Mouse (Mus musculus): Measurements from ENCODE around the gene Pik3cd.

DNA sequence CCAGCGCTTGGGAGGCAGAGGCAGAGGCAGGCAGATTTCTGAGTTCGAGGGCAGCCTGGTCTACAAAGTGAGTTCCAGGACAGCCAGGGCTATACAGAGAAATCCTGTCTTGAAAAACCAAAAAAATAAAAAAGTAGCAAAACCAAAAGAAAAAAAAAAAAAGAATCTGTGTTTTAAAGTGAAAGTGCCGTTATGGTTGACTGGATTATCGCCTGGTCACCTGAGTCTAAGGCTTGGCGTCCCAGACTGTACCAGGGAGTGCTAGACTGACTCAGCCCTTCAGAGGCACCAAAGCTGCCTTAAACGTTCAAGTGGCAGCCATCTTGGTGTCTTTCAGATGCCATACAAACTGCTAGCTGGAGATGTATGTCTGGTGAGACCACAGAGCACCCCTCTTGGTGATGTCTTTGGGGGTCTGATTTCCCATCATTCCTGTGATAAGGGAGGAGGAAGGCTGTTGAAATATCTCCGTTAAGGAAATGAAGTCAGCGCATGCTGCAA lies 66.4 kb downstream of the Pik3cd start:
- TF ChIP-seq CTCF (IDR thresholded peaks at IDR 0.05; ENCODE audit: extremely low read depth, insufficient read length, insufficient replicate concordance, low read depth, low read length) = no peak
- no peak for TF ChIP-seq POLR2A (IDR thresholded peaks at IDR 0.05; ENCODE audit: low read depth, low read length)
